Mouse (Mus musculus): ENCODE measurements around the gene Chst13.

GRCm38 (mm10) chr6:90319019-90319418 is 6.0 kb downstream of the Chst13 start:
- no peak for TF ChIP-seq CTCF (IDR thresholded peaks at IDR 0.05; ENCODE audit: low read depth)
- TF ChIP-seq EP300 (IDR thresholded peaks at IDR 0.05; ENCODE audit: low read depth), result no peak

All from liver, postnatal 0 days (tissue).